Mouse (Mus musculus): ENCODE data around the gene Apoc4. TPM values are rescaled to one million over a fixed set of nuclear protein-coding genes. Genes with fewer than 3 reads are reported as not detected.

Gene Apoc4
- polyA plus RNA-seq, 1 experiment: 18.7 TPM

GRCm38 (mm10) chr7:19666750-19667149 lies 14.5 kb downstream of the Apoc4 start:
- H3K27ac ChIP-seq (ENCODE audit: control insufficient read depth, insufficient read depth, low read depth, low read length, poor library complexity): peak overlapping the region; percentile 65; the same call in 1 of the 2 replicates
- peaks cover 4% of the 10 kb centered on the region; the same call in 1 of the 2 replicates for H3K4me1 ChIP-seq (ENCODE audit: control insufficient read depth, insufficient read depth, low read length)
- TF ChIP-seq CTCF (IDR thresholded peaks at IDR 0.05; ENCODE audit: control insufficient read depth, insufficient read depth, low read length): peak; percentile 41; the same call in 1 of the 2 replicates
- TF ChIP-seq POLR2A (IDR thresholded peaks at IDR 0.05; ENCODE audit: borderline replicate concordance, control insufficient read depth, low read depth, low read length): no peak
- no peak overlapping the region for H3K4me3 ChIP-seq (replicated peaks; ENCODE audit: control insufficient read depth, low read depth, low read length)
- 74% methylated on average over 3 of the region's 3 CpGs for WGBS

GRCm38 (mm10) chr7:19664955-19665841 lies 16.1 kb downstream of the Apoc4 start, which contains the start of gene Clptm1:
Gene Clptm1 (minus strand): TSS chr7:19665033.
- Histone ChIP-seq H3K4me1 (ENCODE audit: control insufficient read depth, insufficient read depth, low read length) (peaks cover 4% of the 10 kb centered on the region; the same call in 1 of the 2 replicates), H3K27ac (ENCODE audit: control insufficient read depth, insufficient read depth, low read depth, low read length, poor library complexity) (peak within 1 kb of the TSS; percentile 75), H3K4me3 (replicated peaks; ENCODE audit: control insufficient read depth, low read depth, low read length) (peak within 1 kb of the TSS; percentile 74)
- TF ChIP-seq POLR2A (IDR thresholded peaks at IDR 0.05; ENCODE audit: borderline replicate concordance, control insufficient read depth, low read depth, low read length) (peak; percentile 75; the same call in 1 of the 2 replicates), CTCF (IDR thresholded peaks at IDR 0.05; ENCODE audit: control insufficient read depth, insufficient read depth, low read length) (0 out of 2 replicates have a peak, but pooled peaks have one; percentile 22)
- WGBS: under 1% methylated on average over 62 of the region's 63 CpGs

- TF ChIP-seq POLR2A (IDR thresholded peaks at IDR 0.05; ENCODE audit: borderline replicate concordance, control insufficient read depth, low read depth, low read length) (no peak), CTCF (IDR thresholded peaks at IDR 0.05; ENCODE audit: control insufficient read depth, insufficient read depth, low read length) (no peak)
- H3K27ac ChIP-seq (ENCODE audit: control insufficient read depth, insufficient read depth, low read depth, low read length, poor library complexity): peak overlapping the region; percentile 45
- peak overlapping the region; percentile 74 for H3K4me3 ChIP-seq (replicated peaks; ENCODE audit: control insufficient read depth, low read depth, low read length)
- H3K4me1 ChIP-seq (ENCODE audit: control insufficient read depth, insufficient read depth, low read length): peaks cover 4% of the 10 kb centered on the region; the same call in 1 of the 2 replicates
- WGBS: under 1% methylated on average over 37 of the region's 37 CpGs
These were observed 16.8 kb downstream of the Apoc4 start for GRCm38 (mm10) chr7:19664455-19664954.

- H3K4me1 ChIP-seq (ENCODE audit: control insufficient read depth, insufficient read depth, low read length): peaks cover 4% of the 10 kb centered on the region; the same call in 1 of the 2 replicates
- 15% methylated on average over 8 of the region's 8 CpGs for WGBS
- peak overlapping the region; percentile 74 for H3K4me3 ChIP-seq (replicated peaks; ENCODE audit: control insufficient read depth, low read depth, low read length)
- no peak overlapping the region for H3K27ac ChIP-seq (ENCODE audit: control insufficient read depth, insufficient read depth, low read depth, low read length, poor library complexity)
- TF ChIP-seq CTCF (IDR thresholded peaks at IDR 0.05; ENCODE audit: control insufficient read depth, insufficient read depth, low read length) (no peak), POLR2A (IDR thresholded peaks at IDR 0.05; ENCODE audit: borderline replicate concordance, control insufficient read depth, low read depth, low read length) (no peak)
These were observed 17.3 kb downstream of the Apoc4 start for GRCm38 (mm10) chr7:19663940-19664339.

GRCm38 (mm10) chr7:19652614-19653013 lies 28.7 kb downstream of the Apoc4 start:
- 85% methylated on average over 2 of the region's 2 CpGs for WGBS
- Histone ChIP-seq H3K27ac (ENCODE audit: control insufficient read depth, insufficient read depth, low read depth, low read length, poor library complexity) (no peak overlapping the region), H3K4me3 (replicated peaks; ENCODE audit: control insufficient read depth, low read depth, low read length) (no peak overlapping the region), H3K4me1 (ENCODE audit: control insufficient read depth, insufficient read depth, low read length) (no peaks in the 10 kb centered on the region; the same call in 1 of the 2 replicates)
- no peak for TF ChIP-seq CTCF (IDR thresholded peaks at IDR 0.05; ENCODE audit: control insufficient read depth, insufficient read depth, low read length)
- no peak for TF ChIP-seq POLR2A (IDR thresholded peaks at IDR 0.05; ENCODE audit: borderline replicate concordance, control insufficient read depth, low read depth, low read length)

GRCm38 (mm10) chr7:19651063-19651786 lies 30.1 kb downstream of the Apoc4 start:
- WGBS: 51% methylated on average over 6 of the region's 6 CpGs
- H3K4me1 ChIP-seq (ENCODE audit: control insufficient read depth, insufficient read depth, low read length): no peaks in the 10 kb centered on the region; the same call in 1 of the 2 replicates
- TF ChIP-seq POLR2A (IDR thresholded peaks at IDR 0.05; ENCODE audit: borderline replicate concordance, control insufficient read depth, low read depth, low read length) (no peak), CTCF (IDR thresholded peaks at IDR 0.05; ENCODE audit: control insufficient read depth, insufficient read depth, low read length) (no peak)
- no peak overlapping the region for H3K4me3 ChIP-seq (replicated peaks; ENCODE audit: control insufficient read depth, low read depth, low read length)
- no peak overlapping the region for H3K27ac ChIP-seq (ENCODE audit: control insufficient read depth, insufficient read depth, low read depth, low read length, poor library complexity)

- Histone ChIP-seq H3K27ac (ENCODE audit: control insufficient read depth, insufficient read depth, low read depth, low read length, poor library complexity) (no peak overlapping the region), H3K4me3 (replicated peaks; ENCODE audit: control insufficient read depth, low read depth, low read length) (no peak overlapping the region), H3K4me1 (ENCODE audit: control insufficient read depth, insufficient read depth, low read length) (no peaks in the 10 kb centered on the region)
- WGBS: 88% methylated on average over 4 of the region's 4 CpGs
- TF ChIP-seq POLR2A (IDR thresholded peaks at IDR 0.05; ENCODE audit: borderline replicate concordance, control insufficient read depth, low read depth, low read length): no peak
- no peak for TF ChIP-seq CTCF (IDR thresholded peaks at IDR 0.05; ENCODE audit: control insufficient read depth, insufficient read depth, low read length)
These were observed 40.1 kb downstream of the Apoc4 start for GRCm38 (mm10) chr7:19641223-19641622.

Data from bone marrow, adult 2 months (tissue).